Mouse (Mus musculus): Measurements from ENCODE around the gene Cd6.

The Cd6 gene

GRCm38 (mm10) chr19:10801070-10801469, 28.8 kb downstream of the Cd6 start:
- no peaks in the 10 kb centered on the region for H3K9me3 ChIP-seq (ENCODE audit: low read length)

GRCm38 (mm10) chr19:10799155-10799554, 30.7 kb downstream of the Cd6 start:
- TF ChIP-seq CTCF (conservative IDR thresholded peaks at IDR 0.05; ENCODE audit: low read length), result no peak
- no peak for TF ChIP-seq NANOG (IDR thresholded peaks at IDR 0.05; ENCODE audit: borderline replicate concordance, low read length)
- no peak for TF ChIP-seq POU5F1 (IDR thresholded peaks at IDR 0.05; ENCODE audit: borderline replicate concordance, low read length)
- H3K36me3 ChIP-seq (ENCODE audit: insufficient read depth, low read length), result no peaks in the 10 kb centered on the region
- H3K4me3 ChIP-seq (replicated peaks; ENCODE audit: low read length), result peak overlapping the region; percentile 27; the same call in 1 of the 2 replicates
- H3K4me1 ChIP-seq (replicated peaks; ENCODE audit: low read depth, low read length), result peaks cover 22% of the 10 kb centered on the region
- H3K9me3 ChIP-seq (ENCODE audit: low read length), result no peaks in the 10 kb centered on the region
- H3K27me3 ChIP-seq (ENCODE audit: insufficient read depth, low read length), result peaks cover 61% of the 10 kb centered on the region

More at GRCm38 (mm10) chr19:10801070-10801469, 28.8 kb downstream of the Cd6 start:
- peaks cover 22% of the 10 kb centered on the region for H3K4me1 ChIP-seq (replicated peaks; ENCODE audit: low read depth, low read length)
- TF ChIP-seq CTCF (conservative IDR thresholded peaks at IDR 0.05; ENCODE audit: low read length), result no peak
- TF ChIP-seq POU5F1 (IDR thresholded peaks at IDR 0.05; ENCODE audit: borderline replicate concordance, low read length), result no peak
- TF ChIP-seq NANOG (IDR thresholded peaks at IDR 0.05; ENCODE audit: borderline replicate concordance, low read length), result no peak
- H3K4me3 ChIP-seq (replicated peaks; ENCODE audit: low read length), result no peak overlapping the region
- peaks cover 62% of the 10 kb centered on the region for H3K27me3 ChIP-seq (ENCODE audit: insufficient read depth, low read length)
- H3K36me3 ChIP-seq (ENCODE audit: insufficient read depth, low read length), result no peaks in the 10 kb centered on the region

- peaks cover 62% of the 10 kb centered on the region for H3K27me3 ChIP-seq (ENCODE audit: insufficient read depth, low read length)
- no peaks in the 10 kb centered on the region for H3K9me3 ChIP-seq (ENCODE audit: low read length)
- TF ChIP-seq NANOG (IDR thresholded peaks at IDR 0.05; ENCODE audit: borderline replicate concordance, low read length) (no peak), POU5F1 (IDR thresholded peaks at IDR 0.05; ENCODE audit: borderline replicate concordance, low read length) (no peak), CTCF (conservative IDR thresholded peaks at IDR 0.05; ENCODE audit: low read length) (no peak)
- no peaks in the 10 kb centered on the region for H3K36me3 ChIP-seq (ENCODE audit: insufficient read depth, low read length)
- H3K4me1 ChIP-seq (replicated peaks; ENCODE audit: low read depth, low read length), result peaks cover 22% of the 10 kb centered on the region
- H3K4me3 ChIP-seq (replicated peaks; ENCODE audit: low read length), result peak overlapping the region; percentile 64
Measured at GRCm38 (mm10) chr19:10798576-10798975, 31.3 kb downstream of the Cd6 start.

GRCm38 (mm10) chr19:10794916-10795315, 34.9 kb downstream of the Cd6 start:
- Histone ChIP-seq H3K27me3 (ENCODE audit: insufficient read depth, low read length) (peaks cover 45% of the 10 kb centered on the region), H3K4me1 (replicated peaks; ENCODE audit: low read depth, low read length) (peaks cover 22% of the 10 kb centered on the region), H3K4me3 (replicated peaks; ENCODE audit: low read length) (no peak overlapping the region), H3K36me3 (ENCODE audit: insufficient read depth, low read length) (no peaks in the 10 kb centered on the region), H3K9me3 (ENCODE audit: low read length) (no peaks in the 10 kb centered on the region)
- no peak for TF ChIP-seq NANOG (IDR thresholded peaks at IDR 0.05; ENCODE audit: borderline replicate concordance, low read length)
- TF ChIP-seq CTCF (conservative IDR thresholded peaks at IDR 0.05; ENCODE audit: low read length), result no peak
- no peak for TF ChIP-seq POU5F1 (IDR thresholded peaks at IDR 0.05; ENCODE audit: borderline replicate concordance, low read length)

GRCm38 (mm10) chr19:10793044-10793443, 36.8 kb downstream of the Cd6 start:
- Histone ChIP-seq H3K27me3 (ENCODE audit: insufficient read depth, low read length) (peaks cover 34% of the 10 kb centered on the region), H3K36me3 (ENCODE audit: insufficient read depth, low read length) (no peaks in the 10 kb centered on the region), H3K4me1 (replicated peaks; ENCODE audit: low read depth, low read length) (peaks cover 6% of the 10 kb centered on the region), H3K4me3 (replicated peaks; ENCODE audit: low read length) (no peak overlapping the region), H3K9me3 (ENCODE audit: low read length) (no peaks in the 10 kb centered on the region)
- TF ChIP-seq CTCF (conservative IDR thresholded peaks at IDR 0.05; ENCODE audit: low read length), result no peak
- no peak for TF ChIP-seq NANOG (IDR thresholded peaks at IDR 0.05; ENCODE audit: borderline replicate concordance, low read length)
- no peak for TF ChIP-seq POU5F1 (IDR thresholded peaks at IDR 0.05; ENCODE audit: borderline replicate concordance, low read length)

- H3K9me3 ChIP-seq (ENCODE audit: low read length), result no peaks in the 10 kb centered on the region
- peaks cover 2% of the 10 kb centered on the region; the same call in 1 of the 2 replicates for H3K4me1 ChIP-seq (replicated peaks; ENCODE audit: low read depth, low read length)
- no peak overlapping the region for H3K4me3 ChIP-seq (replicated peaks; ENCODE audit: low read length)
- H3K36me3 ChIP-seq (ENCODE audit: insufficient read depth, low read length), result no peaks in the 10 kb centered on the region
- TF ChIP-seq NANOG (IDR thresholded peaks at IDR 0.05; ENCODE audit: borderline replicate concordance, low read length), result no peak
- no peak for TF ChIP-seq CTCF (conservative IDR thresholded peaks at IDR 0.05; ENCODE audit: low read length)
- no peak for TF ChIP-seq POU5F1 (IDR thresholded peaks at IDR 0.05; ENCODE audit: borderline replicate concordance, low read length)
- H3K27me3 ChIP-seq (ENCODE audit: insufficient read depth, low read length), result peaks cover 28% of the 10 kb centered on the region; the same call in 1 of the 2 replicates
Measured at GRCm38 (mm10) chr19:10790323-10790722, 39.5 kb downstream of the Cd6 start.

GRCm38 (mm10) chr19:10788242-10788641, 41.6 kb downstream of the Cd6 start:
- H3K27me3 ChIP-seq (ENCODE audit: insufficient read depth, low read length), result peaks cover 23% of the 10 kb centered on the region; the same call in 1 of the 2 replicates
- no peaks in the 10 kb centered on the region for H3K9me3 ChIP-seq (ENCODE audit: low read length)
- no peaks in the 10 kb centered on the region for H3K36me3 ChIP-seq (ENCODE audit: insufficient read depth, low read length)
- TF ChIP-seq POU5F1 (IDR thresholded peaks at IDR 0.05; ENCODE audit: borderline replicate concordance, low read length), result no peak
- no peak for TF ChIP-seq CTCF (conservative IDR thresholded peaks at IDR 0.05; ENCODE audit: low read length)
- TF ChIP-seq NANOG (IDR thresholded peaks at IDR 0.05; ENCODE audit: borderline replicate concordance, low read length), result no peak
- H3K4me3 ChIP-seq (replicated peaks; ENCODE audit: low read length), result no peak overlapping the region
- peaks cover 23% of the 10 kb centered on the region for H3K4me1 ChIP-seq (replicated peaks; ENCODE audit: low read depth, low read length)

- no peaks in the 10 kb centered on the region for H3K9me3 ChIP-seq (ENCODE audit: low read length)
- H3K27me3 ChIP-seq (ENCODE audit: insufficient read depth, low read length), result peaks cover 23% of the 10 kb centered on the region; the same call in 1 of the 2 replicates
- peaks cover 28% of the 10 kb centered on the region for H3K4me1 ChIP-seq (replicated peaks; ENCODE audit: low read depth, low read length)
- TF ChIP-seq CTCF (conservative IDR thresholded peaks at IDR 0.05; ENCODE audit: low read length) (no peak), NANOG (IDR thresholded peaks at IDR 0.05; ENCODE audit: borderline replicate concordance, low read length) (no peak), POU5F1 (IDR thresholded peaks at IDR 0.05; ENCODE audit: borderline replicate concordance, low read length) (no peak)
- no peaks in the 10 kb centered on the region for H3K36me3 ChIP-seq (ENCODE audit: insufficient read depth, low read length)
- no peak overlapping the region for H3K4me3 ChIP-seq (replicated peaks; ENCODE audit: low read length)
Measured at GRCm38 (mm10) chr19:10787406-10787805, 42.5 kb downstream of the Cd6 start.

GRCm38 (mm10) chr19:10786753-10787152, 43.1 kb downstream of the Cd6 start:
- TF ChIP-seq POU5F1 (IDR thresholded peaks at IDR 0.05; ENCODE audit: borderline replicate concordance, low read length) (no peak), NANOG (IDR thresholded peaks at IDR 0.05; ENCODE audit: borderline replicate concordance, low read length) (no peak), CTCF (conservative IDR thresholded peaks at IDR 0.05; ENCODE audit: low read length) (no peak)
- peaks cover 18% of the 10 kb centered on the region; the same call in 1 of the 2 replicates for H3K27me3 ChIP-seq (ENCODE audit: insufficient read depth, low read length)
- H3K4me1 ChIP-seq (replicated peaks; ENCODE audit: low read depth, low read length), result peaks cover 28% of the 10 kb centered on the region
- no peaks in the 10 kb centered on the region for H3K36me3 ChIP-seq (ENCODE audit: insufficient read depth, low read length)
- H3K9me3 ChIP-seq (ENCODE audit: low read length), result no peaks in the 10 kb centered on the region
- H3K4me3 ChIP-seq (replicated peaks; ENCODE audit: low read length), result no peak overlapping the region

All from E14TG2a.4 (cell line).